Mouse (Mus musculus): ENCODE results near the gene Epb41l5.
A peak's percentile ranks its signal among the peaks of the same experiment; 100 is the strongest.

The Epb41l5 gene

DNA sequence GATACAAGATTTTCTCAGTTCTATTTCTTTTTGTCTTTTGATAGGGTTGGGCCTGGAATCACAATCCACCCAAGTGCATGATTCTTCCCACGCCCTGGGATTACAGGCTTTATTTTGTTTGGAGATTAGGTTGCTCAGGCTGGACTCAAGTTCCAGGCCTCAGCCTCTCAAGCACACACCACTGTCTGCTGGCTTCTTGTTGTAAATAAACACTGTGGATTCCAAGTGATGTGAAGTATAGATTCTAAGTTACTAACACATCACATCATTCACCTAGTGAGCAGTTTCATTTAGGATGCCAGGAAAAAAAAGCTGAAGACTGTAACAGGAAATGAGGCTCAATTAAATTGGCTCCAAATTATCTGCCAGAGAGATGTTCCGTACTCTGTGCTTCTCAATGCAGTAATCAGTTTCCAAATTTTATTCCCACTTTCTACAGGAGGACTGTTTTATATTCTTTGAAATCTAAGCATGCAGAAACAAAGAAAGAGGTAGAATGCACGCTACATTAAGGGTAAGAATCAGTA, 51.8 kb downstream of the Epb41l5 start:
- peak; percentile 78 for DNase-seq

DNA sequence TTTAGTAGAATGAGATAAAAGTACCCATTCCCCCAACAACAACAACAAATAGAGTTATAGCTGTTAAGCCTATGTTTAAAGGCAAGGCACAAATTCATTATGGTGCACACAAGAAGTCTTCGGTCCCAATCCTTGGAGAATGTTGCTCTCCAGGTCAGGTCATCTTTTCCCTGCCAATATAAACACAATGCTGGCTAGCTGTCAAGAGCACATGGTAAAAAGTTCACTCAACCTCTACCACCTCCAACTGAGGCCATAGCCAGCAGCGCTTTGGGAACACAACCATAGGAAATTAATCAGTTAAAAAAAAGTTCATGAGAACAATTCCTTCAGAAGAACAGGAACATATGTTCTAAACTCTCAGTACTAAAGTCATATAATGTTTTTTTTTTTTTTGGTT, 58.8 kb downstream of the Epb41l5 start:
- peak; percentile 98 for DNase-seq

GRCm38 (mm10) chr1:119584974-119585373, 63.8 kb downstream of the Epb41l5 start:
- peak; percentile 66 for DNase-seq

GRCm38 (mm10) chr1:119570134-119570533, 78.7 kb downstream of the Epb41l5 start:
- peak; percentile 58 for DNase-seq

GRCm38 (mm10) chr1:119565531-119565930, 83.3 kb downstream of the Epb41l5 start:
- DNase-seq, result peak; percentile 48

- peak; percentile 91 for DNase-seq
These were observed 91.0 kb downstream of the Epb41l5 start for GRCm38 (mm10) chr1:119557641-119558395.

GRCm38 (mm10) chr1:119555651-119556050, 93.1 kb downstream of the Epb41l5 start:
- DNase-seq, result peak; percentile 95

- peak; percentile 36 for DNase-seq
These were observed 97.1 kb downstream of the Epb41l5 start for GRCm38 (mm10) chr1:119551651-119552050.

GRCm38 (mm10) chr1:119550064-119550463, 98.7 kb downstream of the Epb41l5 start:
- peak; percentile 84 for DNase-seq

DNA sequence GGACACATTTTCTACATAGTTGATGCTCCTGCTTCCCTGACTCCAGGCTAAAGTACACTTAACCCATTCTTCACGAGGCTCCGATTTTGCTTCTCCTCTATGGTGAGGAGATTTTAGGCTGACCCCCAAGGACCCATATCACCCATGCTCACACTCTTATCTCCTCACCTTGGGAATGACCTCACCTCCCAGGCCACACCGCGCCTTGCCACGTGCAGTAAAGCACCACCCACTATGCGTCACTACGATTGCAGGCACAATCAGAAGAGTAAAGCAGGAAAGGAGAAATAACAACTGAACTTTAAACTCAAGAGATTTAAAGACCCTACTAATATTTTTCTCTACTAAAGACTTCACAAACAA, 99.5 kb downstream of the Epb41l5 start:
- DNase-seq, result peak; percentile 85

- peak; percentile 92 for DNase-seq
These were observed 100.0 kb downstream of the Epb41l5 start for GRCm38 (mm10) chr1:119548668-119549326.

- no peak for DNase-seq
These were observed 102.3 kb downstream of the Epb41l5 start for GRCm38 (mm10) chr1:119546490-119546889.

- DNase-seq, result peak; percentile 78
These were observed 103.1 kb downstream of the Epb41l5 start for GRCm38 (mm10) chr1:119545671-119546070.

DNA sequence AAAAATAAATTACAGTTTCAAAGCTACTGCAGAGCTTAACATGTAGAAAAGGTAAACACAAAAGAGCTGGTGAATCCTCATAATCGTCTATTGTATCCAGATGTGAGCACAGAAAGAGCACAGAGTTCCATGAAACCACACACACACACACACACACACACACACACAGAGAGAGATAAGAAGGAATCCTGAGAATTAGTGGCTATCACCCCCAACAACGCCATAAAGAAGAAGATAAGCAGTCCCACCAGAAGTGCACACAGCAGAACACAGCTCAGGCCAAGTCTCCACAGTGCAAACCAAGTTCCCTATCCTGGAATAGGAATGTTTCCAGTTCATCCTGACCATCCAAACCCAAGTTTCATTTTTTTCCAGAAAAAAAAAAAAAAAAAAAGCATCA, 103.6 kb downstream of the Epb41l5 start:
- DNase-seq, result peak; percentile 10

- DNase-seq, result peak; percentile 61
These were observed 104.1 kb downstream of the Epb41l5 start for GRCm38 (mm10) chr1:119544611-119545155.

GRCm38 (mm10) chr1:119543316-119543715, 105.5 kb downstream of the Epb41l5 start:
- peak; percentile 84 for DNase-seq

- DNase-seq, result peak; percentile 62
These were observed 107.2 kb downstream of the Epb41l5 start for GRCm38 (mm10) chr1:119541570-119541969.

- DNase-seq, result peak; percentile 87
These were observed 107.8 kb downstream of the Epb41l5 start for GRCm38 (mm10) chr1:119540836-119541557.

DNA sequence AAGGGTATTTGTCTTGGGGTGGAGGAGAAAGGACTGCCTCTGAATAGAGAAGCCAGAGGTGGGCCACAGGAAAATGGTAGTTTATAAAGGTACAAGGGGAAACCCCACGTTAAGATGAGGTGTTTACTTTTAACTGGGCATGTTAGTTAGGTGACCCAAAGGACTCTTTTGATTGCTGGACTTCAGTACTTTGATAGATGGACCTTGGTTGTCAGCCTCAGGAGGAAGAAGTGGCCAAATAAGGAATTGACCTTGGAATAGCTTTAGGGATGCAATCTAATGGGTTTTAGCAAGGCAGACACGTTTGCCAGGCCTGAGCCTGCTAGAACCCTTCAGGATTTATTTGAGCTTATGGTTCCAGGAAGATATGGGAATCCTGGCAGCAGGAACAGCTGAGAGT, 109.5 kb downstream of the Epb41l5 start:
- peak; percentile 74 for DNase-seq

DNA sequence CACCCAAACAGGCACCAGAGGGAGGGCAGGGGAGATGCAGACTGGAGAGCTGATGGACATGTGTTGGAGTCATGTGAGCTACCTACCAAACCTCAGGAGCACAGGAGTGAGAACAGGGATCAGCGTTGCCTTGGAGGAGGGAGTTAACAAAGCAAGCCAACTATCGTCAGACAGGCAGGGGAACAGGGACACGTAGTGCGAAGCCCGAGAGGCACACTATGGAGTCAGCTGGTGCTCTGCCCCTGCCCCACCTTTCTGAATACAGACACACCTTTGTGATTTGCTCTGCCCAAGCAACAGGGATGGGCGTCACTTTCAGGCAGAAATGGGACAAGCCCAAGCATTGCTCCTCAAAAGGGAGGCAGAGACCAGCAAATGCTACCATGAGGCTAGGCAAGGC, 111.1 kb downstream of the Epb41l5 start:
- DNase-seq, result no peak

DNA sequence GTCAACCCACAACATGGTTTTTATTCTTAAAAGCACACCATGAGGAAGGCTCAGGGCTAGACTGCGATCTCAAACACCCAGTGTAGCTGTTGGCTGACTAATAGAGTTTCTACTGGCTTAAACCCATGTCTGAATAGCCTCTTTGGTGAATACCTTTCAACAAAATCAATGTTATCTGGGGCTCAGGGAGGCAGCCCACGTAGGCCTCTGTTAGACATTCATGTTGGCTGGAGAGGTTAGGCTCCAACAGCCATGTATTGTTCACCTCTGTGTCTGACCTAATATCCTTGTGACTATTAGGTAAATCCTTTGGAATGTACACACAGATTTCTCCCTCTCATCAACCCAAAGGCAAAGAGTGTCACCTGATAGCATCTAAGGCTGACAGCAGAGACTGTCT, 112.7 kb downstream of the Epb41l5 start:
- DNase-seq, result no peak

GRCm38 (mm10) chr1:119534341-119534740, 114.5 kb downstream of the Epb41l5 start:
- peak; percentile 73 for DNase-seq

All from heart, adult 11 months (tissue).